Mouse (Mus musculus) lung, embryonic 15.5 days (tissue): ENCODE data around the gene Ptpre. TPM values are rescaled to one million over a fixed set of nuclear protein-coding genes. Genes with fewer than 3 reads are reported as not detected.
"Not testable (repeated sequence)": the region's sequence is repeated elsewhere in the genome, so short reads cannot be mapped to it uniquely, and the experiment has no call there.

Experiments
- ATAC-seq: fragments of 200-750 bp; cut with Nextera tagmentation; 2 replicates; pipeline ENCODE4 v1.8.0; 2017; ENCODE audit warnings: moderate number of reproducible peaks, borderline replicate concordance; ENCODE audit not compliant: low FRiP score, low TSS enrichment; ENCODE audit errors: extremely low read depth
- H3K27ac ChIP-seq: fragments of 300-500 bp; sonication (generic); 2 replicates; pipeline ENCODE4 v1.5.1; 2015; ENCODE audit warnings: moderate library complexity, mild to moderate bottlenecking, inconsistent platforms
- H3K27me3 ChIP-seq: fragments of 300-500 bp; sonication (generic); 2 replicates; pipeline ENCODE4 v1.6.1; 2015; ENCODE audit warnings: inconsistent platforms
- H3K36me3 ChIP-seq: fragments of 300-500 bp; sonication (generic); 2 replicates; pipeline ENCODE4 v1.6.1; 2015; ENCODE audit warnings: inconsistent platforms
- H3K4me1 ChIP-seq: fragments of 300-500 bp; sonication (generic); 2 replicates; pipeline ENCODE4 v1.6.1; 2015; ENCODE audit warnings: inconsistent platforms
- H3K4me2 ChIP-seq: fragments of 300-500 bp; sonication (generic); 2 replicates; pipeline ENCODE4 v1.6.1; 2015; ENCODE audit warnings: inconsistent platforms, mild to moderate bottlenecking, moderate library complexity
- H3K4me3 ChIP-seq: fragments of 300-500 bp; sonication (generic); 2 replicates; pipeline ENCODE4 v1.5.1; 2015; ENCODE audit warnings: mild to moderate bottlenecking, inconsistent platforms
- H3K9ac ChIP-seq: fragments of 300-500 bp; sonication (generic); 2 replicates; pipeline ENCODE4 v1.6.1; 2015; ENCODE audit warnings: inconsistent platforms
- H3K9me3 ChIP-seq: fragments of 300-500 bp; sonication (generic); 2 replicates; pipeline ENCODE4 v1.6.1; 2016; ENCODE audit warnings: inconsistent platforms
- WGBS: fragments of 180-500 bp; shearing (Covaris S2); methylation state at CpG from one replicate; pipeline ENCODE4 v1.1.7; 2015; 5-methylcytosine and 5-hydroxymethylcytosine counted together
- polyA plus RNA-seq: library from polyadenylated mRNA; unstranded; fragments of >200 nt; fragmentation: Nextera tagmentation; extraction: Ambion mirVana; gene quantifications from 2 replicates; pipeline ENCODE4 v1.2.1, GENCODE M21; 2015

Gene Ptpre
- polyA plus RNA-seq, 1 experiment from 2014 or later = 2.2 TPM

- no peak overlapping the region for H3K9ac ChIP-seq
- H3K4me1 ChIP-seq = peaks cover 15% of the 10 kb centered on the region
- H3K27me3 ChIP-seq = no peaks in the 10 kb centered on the region
- ATAC-seq = no peak
- WGBS = 93% methylated on average over 3 of the region's 3 CpGs
- no peak overlapping the region for H3K4me2 ChIP-seq
- H3K27ac ChIP-seq = no peak overlapping the region
- H3K9me3 ChIP-seq = no peaks in the 10 kb centered on the region
- no peaks in the 10 kb centered on the region for H3K36me3 ChIP-seq
- H3K4me3 ChIP-seq = no peak overlapping the region
Observed at GRCm38 (mm10) chr7:135613380-135613779, 76.1 kb downstream of the Ptpre start.

DNA sequence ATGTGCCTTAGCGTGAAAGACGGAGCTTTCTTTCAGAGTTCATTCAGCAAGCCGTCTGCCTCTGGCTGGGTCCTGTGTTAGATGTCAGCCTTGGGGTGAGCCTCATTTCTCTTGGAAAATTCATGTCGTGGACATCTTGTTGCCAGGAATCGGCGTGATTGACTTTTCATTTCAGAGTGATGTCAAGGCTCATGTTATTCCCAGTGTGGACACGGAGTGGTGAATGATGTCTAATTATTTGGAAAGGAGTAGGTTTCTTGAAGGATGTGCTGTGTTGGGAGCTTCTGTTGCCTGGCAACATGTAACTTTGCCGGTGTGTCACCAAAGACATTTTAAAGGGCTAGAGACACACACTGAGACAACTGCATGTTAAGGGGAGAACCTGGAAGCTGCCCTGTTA, 77.6 kb downstream of the Ptpre start:
- no peak overlapping the region for H3K9ac ChIP-seq
- H3K27ac ChIP-seq = no peak overlapping the region
- no peak overlapping the region for H3K4me2 ChIP-seq
- no peak overlapping the region for H3K4me3 ChIP-seq
- no peak for ATAC-seq
- no peaks in the 10 kb centered on the region for H3K27me3 ChIP-seq
- 70% methylated on average over 8 of the region's 8 CpGs for WGBS
- H3K4me1 ChIP-seq = peaks cover 5% of the 10 kb centered on the region
- no peaks in the 10 kb centered on the region for H3K9me3 ChIP-seq
- H3K36me3 ChIP-seq = no peaks in the 10 kb centered on the region

- not testable (repeated sequence) for ATAC-seq, H3K4me3 ChIP-seq
Observed at GRCm38 (mm10) chr7:135616479-135616878, 79.2 kb downstream of the Ptpre start.

DNA sequence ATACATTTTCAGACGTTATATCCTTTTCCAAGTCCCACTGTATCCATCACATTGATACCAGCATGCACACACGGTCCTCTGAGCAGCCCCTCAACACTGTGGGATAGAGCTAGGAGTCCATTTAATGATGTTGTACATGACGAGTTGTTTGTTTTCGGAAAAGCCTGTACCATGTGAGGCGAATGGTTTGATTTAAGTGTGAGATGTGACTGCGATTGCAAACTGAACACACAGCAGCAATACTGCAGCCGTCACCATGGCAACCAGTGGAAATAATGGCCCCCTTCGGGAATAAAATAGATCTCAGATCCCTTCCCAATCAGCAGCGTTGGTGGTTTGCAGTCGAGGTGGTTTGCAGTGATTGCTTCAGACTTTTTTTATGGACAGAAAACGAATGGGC, 80.5 kb downstream of the Ptpre start:
- no peak overlapping the region for H3K27ac ChIP-seq
- H3K36me3 ChIP-seq = no peaks in the 10 kb centered on the region
- H3K9ac ChIP-seq = no peak overlapping the region
- no peaks in the 10 kb centered on the region for H3K4me1 ChIP-seq
- 60% methylated on average over 11 of the region's 11 CpGs for WGBS
- no peak overlapping the region for H3K4me3 ChIP-seq
- no peak overlapping the region for H3K4me2 ChIP-seq
- no peaks in the 10 kb centered on the region for H3K9me3 ChIP-seq
- H3K27me3 ChIP-seq = no peaks in the 10 kb centered on the region
- ATAC-seq = no peak

More at GRCm38 (mm10) chr7:135616479-135616878, 79.2 kb downstream of the Ptpre start:
- not testable (repeated sequence) for H3K9ac ChIP-seq, H3K4me1 ChIP-seq, H3K27ac ChIP-seq, H3K4me2 ChIP-seq, H3K27me3 ChIP-seq, H3K9me3 ChIP-seq, H3K36me3 ChIP-seq

GRCm38 (mm10) chr7:135621649-135622048, 84.4 kb downstream of the Ptpre start:
- H3K4me2 ChIP-seq = no peak overlapping the region
- no peaks in the 10 kb centered on the region for H3K4me1 ChIP-seq
- 42% methylated on average over 6 of the region's 6 CpGs for WGBS
- H3K36me3 ChIP-seq = no peaks in the 10 kb centered on the region
- no peak overlapping the region for H3K27ac ChIP-seq
- no peaks in the 10 kb centered on the region for H3K27me3 ChIP-seq
- no peak overlapping the region for H3K9ac ChIP-seq
- H3K9me3 ChIP-seq = no peaks in the 10 kb centered on the region
- ATAC-seq = no peak
- no peak overlapping the region for H3K4me3 ChIP-seq

GRCm38 (mm10) chr7:135622241-135622640, 85.0 kb downstream of the Ptpre start:
- Histone ChIP-seq H3K36me3 (no peaks in the 10 kb centered on the region), H3K27me3 (no peaks in the 10 kb centered on the region), H3K9me3 (no peaks in the 10 kb centered on the region), H3K27ac (no peak overlapping the region), H3K4me2 (no peak overlapping the region), H3K4me1 (no peaks in the 10 kb centered on the region), H3K9ac (no peak overlapping the region), H3K4me3 (no peak overlapping the region)
- ATAC-seq = 0 out of 2 replicates have a peak, but pooled peaks have one; percentile 27

DNA sequence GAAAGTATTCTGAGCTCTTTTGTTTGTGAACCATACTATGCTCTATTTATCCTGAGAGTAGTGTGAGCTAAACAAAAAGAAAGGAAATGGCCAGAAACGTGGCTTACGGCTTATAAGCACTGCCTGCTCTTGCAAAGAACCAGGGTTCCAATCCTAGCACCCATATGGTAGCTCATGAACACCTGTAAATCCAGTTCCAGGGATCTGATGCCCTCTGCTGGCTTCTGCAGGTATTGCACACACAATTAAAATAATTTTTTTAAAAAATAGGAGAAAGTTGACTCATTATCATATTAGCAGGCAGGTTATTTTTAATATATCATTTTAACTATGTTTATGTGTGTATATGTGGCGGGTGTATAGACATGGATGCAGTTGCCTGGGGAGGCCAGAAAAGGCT, 87.6 kb downstream of the Ptpre start:
- ATAC-seq = no peak
- Histone ChIP-seq H3K27me3 (no peaks in the 10 kb centered on the region), H3K36me3 (no peaks in the 10 kb centered on the region), H3K4me2 (no peak overlapping the region), H3K4me1 (peaks cover 16% of the 10 kb centered on the region), H3K4me3 (no peak overlapping the region), H3K9me3 (no peaks in the 10 kb centered on the region), H3K27ac (no peak overlapping the region), H3K9ac (no peak overlapping the region)
- WGBS = 68% methylated on average over 3 of the region's 3 CpGs

GRCm38 (mm10) chr7:135628363-135628762, 91.1 kb downstream of the Ptpre start:
- no peak for ATAC-seq
- H3K27me3 ChIP-seq = no peaks in the 10 kb centered on the region
- H3K9me3 ChIP-seq = no peaks in the 10 kb centered on the region
- H3K36me3 ChIP-seq = no peaks in the 10 kb centered on the region
- H3K4me1 ChIP-seq = peaks cover 16% of the 10 kb centered on the region
- H3K4me2 ChIP-seq = no peak overlapping the region
- WGBS = 55% methylated on average over 7 of the region's 7 CpGs
- no peak overlapping the region for H3K9ac ChIP-seq
- no peak overlapping the region for H3K27ac ChIP-seq
- H3K4me3 ChIP-seq = no peak overlapping the region

- no peaks in the 10 kb centered on the region for H3K27me3 ChIP-seq
- H3K4me1 ChIP-seq = peaks cover 16% of the 10 kb centered on the region
- WGBS = 29% methylated on average over 9 of the region's 9 CpGs
- H3K9ac ChIP-seq = no peak overlapping the region
- H3K4me3 ChIP-seq = no peak overlapping the region
- H3K27ac ChIP-seq = no peak overlapping the region
- 0 out of 2 replicates have a peak overlapping the region, but pooled peaks have one; percentile 2 for H3K4me2 ChIP-seq
- H3K9me3 ChIP-seq = no peaks in the 10 kb centered on the region
- ATAC-seq = peak; percentile 57
- H3K36me3 ChIP-seq = no peaks in the 10 kb centered on the region
Observed at GRCm38 (mm10) chr7:135629019-135629418, 91.7 kb downstream of the Ptpre start.

DNA sequence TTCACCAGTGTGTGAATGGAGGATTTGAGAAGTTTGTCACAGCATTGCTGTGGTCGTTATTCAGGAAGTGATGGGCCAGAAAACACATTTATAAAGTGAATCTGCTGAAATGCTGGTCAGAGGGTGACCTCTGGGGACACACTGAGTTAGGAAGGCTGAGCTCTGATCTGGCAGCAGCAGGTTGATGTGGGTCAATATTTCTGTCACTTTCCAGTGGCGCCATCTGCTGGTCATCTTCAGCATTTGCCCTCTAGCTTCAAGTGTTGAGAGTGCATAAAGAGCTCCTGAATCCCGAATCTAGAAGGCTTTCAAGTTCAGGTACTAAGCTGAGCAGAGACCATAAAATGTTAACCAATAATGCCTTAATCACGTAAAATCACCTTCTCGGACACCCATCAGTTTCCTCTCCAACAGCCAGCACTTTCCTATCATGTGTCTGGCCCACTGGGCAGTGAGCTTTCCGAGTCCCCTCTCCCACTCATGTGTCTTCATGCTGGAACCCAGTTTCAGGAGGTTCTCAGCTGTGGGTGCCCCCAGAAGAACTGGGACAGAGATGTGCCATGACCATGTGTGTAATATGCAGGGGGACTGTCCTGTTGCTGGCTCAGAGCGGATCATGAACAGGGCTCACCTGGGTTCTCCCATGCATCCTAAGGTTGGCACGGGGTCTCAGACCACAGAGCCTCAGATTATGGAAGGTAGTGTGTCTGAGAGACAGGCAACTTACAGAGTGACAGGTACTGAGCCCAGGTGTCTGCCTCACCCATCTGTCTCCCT, 94.7 kb downstream of the Ptpre start:
- H3K4me1 ChIP-seq = peaks cover 16% of the 10 kb centered on the region
- H3K4me2 ChIP-seq = no peak overlapping the region
- no peak overlapping the region for H3K9ac ChIP-seq
- no peak; the same call in 1 of the 2 replicates for ATAC-seq
- no peaks in the 10 kb centered on the region for H3K36me3 ChIP-seq
- no peak overlapping the region for H3K4me3 ChIP-seq
- WGBS = 45% methylated on average over 8 of the region's 8 CpGs
- H3K27ac ChIP-seq = no peak overlapping the region
- H3K27me3 ChIP-seq = no peaks in the 10 kb centered on the region
- H3K9me3 ChIP-seq = no peaks in the 10 kb centered on the region

DNA sequence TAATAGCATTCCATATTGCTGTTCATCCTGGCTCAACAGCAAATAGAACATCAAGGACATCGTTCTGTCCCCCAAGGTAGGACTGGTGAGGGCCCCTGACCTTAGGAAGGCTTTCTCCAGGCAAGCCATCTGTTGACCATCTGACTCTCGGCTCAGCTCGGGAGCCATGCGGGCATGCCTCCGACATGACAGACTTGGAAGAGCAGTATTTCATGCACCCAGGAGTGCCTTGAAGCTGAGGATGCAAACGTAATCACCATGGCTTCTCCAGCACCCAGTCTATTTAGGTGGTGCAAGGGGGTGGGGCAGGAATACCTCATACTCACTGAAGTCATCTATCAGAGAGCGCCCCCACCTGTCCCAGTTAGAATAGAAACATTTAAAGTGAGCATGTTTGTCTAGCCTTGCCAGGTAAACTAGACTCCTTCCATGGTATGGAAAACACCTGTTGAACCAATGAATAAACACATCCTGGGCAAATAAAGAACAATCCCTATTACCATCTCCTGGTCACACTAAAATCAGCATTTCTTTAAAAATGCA, 95.5 kb downstream of the Ptpre start:
- H3K36me3 ChIP-seq = no peaks in the 10 kb centered on the region

DNA sequence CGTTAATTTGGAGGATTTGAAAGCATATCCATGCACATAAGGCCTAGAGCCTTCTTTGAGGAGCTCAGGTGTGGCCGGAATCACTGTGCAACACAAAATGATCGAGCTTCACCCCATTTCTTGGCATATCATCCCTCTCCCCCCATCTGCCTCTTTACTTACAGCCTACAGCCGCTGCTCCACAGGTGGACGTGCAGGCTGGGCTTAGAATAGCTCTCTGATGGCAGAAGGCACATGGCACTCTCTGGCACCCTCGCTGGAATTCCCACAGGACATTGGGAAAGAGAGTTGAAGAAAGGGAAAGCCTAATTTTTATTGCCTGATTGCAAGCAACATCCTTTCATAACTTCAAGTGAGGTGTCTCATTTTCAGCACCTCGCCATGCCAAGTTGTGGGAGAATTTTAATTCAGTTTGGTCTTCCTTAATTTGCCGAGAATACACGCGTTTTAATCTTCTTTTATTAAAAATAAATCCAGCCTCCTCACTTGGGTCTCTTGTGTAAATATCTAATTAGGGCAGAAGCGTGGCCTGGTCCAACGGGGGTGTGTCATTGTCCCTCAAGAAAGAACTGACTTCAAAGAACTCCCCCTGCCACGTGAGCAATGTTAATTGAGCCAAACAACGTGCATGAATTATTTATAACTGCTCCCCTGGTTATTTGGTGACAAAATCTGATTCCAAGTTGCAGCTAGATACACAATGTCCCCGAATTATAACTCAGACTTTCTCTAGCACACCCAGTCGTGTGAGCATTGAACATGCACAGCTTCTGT, 97.8 kb downstream of the Ptpre start:
- Histone ChIP-seq H3K4me2 (no peak overlapping the region), H3K4me3 (no peak overlapping the region), H3K9ac (no peak overlapping the region), H3K4me1 (no peaks in the 10 kb centered on the region), H3K9me3 (no peaks in the 10 kb centered on the region), H3K27ac (no peak overlapping the region), H3K27me3 (no peaks in the 10 kb centered on the region), H3K36me3 (no peaks in the 10 kb centered on the region)
- ATAC-seq = no peak
- 69% methylated on average over 16 of the region's 16 CpGs for WGBS

More for the DNA sequence above, 95.5 kb downstream of the Ptpre start:
- Histone ChIP-seq H3K9me3 (no peaks in the 10 kb centered on the region), H3K4me3 (no peak overlapping the region), H3K9ac (no peak overlapping the region), H3K4me1 (peaks cover 16% of the 10 kb centered on the region), H3K27ac (no peak overlapping the region), H3K4me2 (no peak overlapping the region), H3K27me3 (no peaks in the 10 kb centered on the region)
- ATAC-seq = no peak
- 65% methylated on average over 7 of the region's 7 CpGs for WGBS
